Mouse (Mus musculus): ENCODE data around the gene Arid3a.

Gene Arid3a

GRCm38 (mm10) chr10:79908167-79909091 is 18.4 kb upstream of the Arid3a start, which contains the start of gene Med16:
Med16 (minus strand) TSS chr10:79908923.
- peak; percentile 98 for DNase-seq (ENCODE audit: low read depth)

- no peak for DNase-seq (ENCODE audit: low read depth)
These were observed 17.5 kb upstream of the Arid3a start for GRCm38 (mm10) chr10:79909092-79909922.

GRCm38 (mm10) chr10:79910556-79910955 is 16.3 kb upstream of the Arid3a start, which contains the start of gene Gm26602:
Gm26602 (plus strand) TSS chr10:79910856.
- no peak for DNase-seq (ENCODE audit: low read depth)

GRCm38 (mm10) chr10:79912412-79912811 is 14.4 kb upstream of the Arid3a start:
- DNase-seq (ENCODE audit: low read depth): no peak

- no peak for DNase-seq (ENCODE audit: low read depth)
These were observed 12.5 kb upstream of the Arid3a start for GRCm38 (mm10) chr10:79914131-79914947.

- DNase-seq (ENCODE audit: low read depth): no peak
These were observed 11.8 kb upstream of the Arid3a start for GRCm38 (mm10) chr10:79914948-79915596.

- DNase-seq (ENCODE audit: low read depth): no peak
These were observed 10.8 kb upstream of the Arid3a start for GRCm38 (mm10) chr10:79916081-79916480.

GRCm38 (mm10) chr10:79916808-79917531 is 9.9 kb upstream of the Arid3a start, which contains the start of gene Kiss1r:
Kiss1r (plus strand) TSS chr10:79916971.
- DNase-seq (ENCODE audit: low read depth): peak; percentile 82

- no peak for DNase-seq (ENCODE audit: low read depth)
These were observed 9.2 kb upstream of the Arid3a start for GRCm38 (mm10) chr10:79917532-79918100.

GRCm38 (mm10) chr10:79918231-79919078 is 8.4 kb upstream of the Arid3a start:
- DNase-seq (ENCODE audit: low read depth): no peak

GRCm38 (mm10) chr10:79919251-79919849 is 7.5 kb upstream of the Arid3a start:
- peak; percentile 44 for DNase-seq (ENCODE audit: low read depth)

- DNase-seq (ENCODE audit: low read depth): no peak
These were observed 6.6 kb upstream of the Arid3a start for GRCm38 (mm10) chr10:79920056-79920890.

GRCm38 (mm10) chr10:79920958-79921535 is 5.8 kb upstream of the Arid3a start, which contains the start of gene R3hdm4:
R3hdm4 (minus strand) TSS chr10:79921208.
- DNase-seq (ENCODE audit: low read depth): peak; percentile 40

GRCm38 (mm10) chr10:79921572-79921971 is 5.3 kb upstream of the Arid3a start:
- no peak for DNase-seq (ENCODE audit: low read depth)

- DNase-seq (ENCODE audit: low read depth): peak; percentile 97
These were observed 1.7 kb upstream of the Arid3a start for GRCm38 (mm10) chr10:79924998-79925784.

- DNase-seq (ENCODE audit: low read depth): peak; percentile 71
These were observed 905 bp upstream of the Arid3a start for GRCm38 (mm10) chr10:79925785-79926490.
